Mouse (Mus musculus): ENCODE results near the gene Lgals3. TPM values are rescaled to one million over a fixed set of nuclear protein-coding genes. Genes with fewer than 3 reads are reported as not detected.
A peak's percentile ranks its signal among the peaks of the same experiment; 100 is the strongest.
"Not testable (repeated sequence)": the region's sequence is repeated elsewhere in the genome, so short reads cannot be mapped to it uniquely, and the experiment has no call there.

Lgals3 gene
- 2.2 and 5.4 TPM in 2 replicates for polyA plus RNA-seq (2012; rRNA removed)

GRCm38 (mm10) chr14:47367461-47367860 lies at the start of gene Lgals3:
Lgals3 (plus strand) TSS chr14:47367751.
- peak; percentile 31 to 73 for DNase-seq (ENCODE audit: extremely low spot score in 1 of 2, low spot score in 1 of 2)

GRCm38 (mm10) chr14:47319362-47319761 lies 48.2 kb upstream of the Lgals3 start:
- DNase-seq (ENCODE audit: extremely low spot score in 1 of 2, low spot score in 1 of 2), result no peak

GRCm38 (mm10) chr14:47321581-47321980 lies 46.0 kb upstream of the Lgals3 start:
- not testable (repeated sequence) for DNase-seq (ENCODE audit: extremely low spot score in 1 of 2, low spot score in 1 of 2)

GRCm38 (mm10) chr14:47325965-47326761 lies 41.4 kb upstream of the Lgals3 start:
- DNase-seq (ENCODE audit: extremely low spot score in 1 of 2, low spot score in 1 of 2), result peak in 1 of 2 experiments; percentile 14

- no peak for DNase-seq (ENCODE audit: extremely low spot score in 1 of 2, low spot score in 1 of 2)
Observed at GRCm38 (mm10) chr14:47327347-47327746, 40.2 kb upstream of the Lgals3 start.

GRCm38 (mm10) chr14:47331920-47332319 lies 35.6 kb upstream of the Lgals3 start:
- DNase-seq (ENCODE audit: extremely low spot score in 1 of 2, low spot score in 1 of 2), result no peak

GRCm38 (mm10) chr14:47334819-47335218 lies 32.7 kb upstream of the Lgals3 start:
- DNase-seq (ENCODE audit: extremely low spot score in 1 of 2, low spot score in 1 of 2), result peak in 1 of 2 experiments; percentile 89

- no peak for DNase-seq (ENCODE audit: extremely low spot score in 1 of 2, low spot score in 1 of 2)
Observed at GRCm38 (mm10) chr14:47335300-47335699, 32.3 kb upstream of the Lgals3 start.

GRCm38 (mm10) chr14:47340231-47340925 lies 27.2 kb upstream of the Lgals3 start:
- DNase-seq (ENCODE audit: extremely low spot score in 1 of 2, low spot score in 1 of 2), result no peak

- DNase-seq (ENCODE audit: extremely low spot score in 1 of 2, low spot score in 1 of 2), result no peak
Observed at GRCm38 (mm10) chr14:47341811-47342291, 25.7 kb upstream of the Lgals3 start.

GRCm38 (mm10) chr14:47346715-47347114 lies 20.8 kb upstream of the Lgals3 start:
- DNase-seq (ENCODE audit: extremely low spot score in 1 of 2, low spot score in 1 of 2), result no peak

GRCm38 (mm10) chr14:47350974-47351373 lies 16.6 kb upstream of the Lgals3 start:
- no peak for DNase-seq (ENCODE audit: extremely low spot score in 1 of 2, low spot score in 1 of 2)

GRCm38 (mm10) chr14:47352272-47352671 lies 15.3 kb upstream of the Lgals3 start:
- DNase-seq (ENCODE audit: extremely low spot score in 1 of 2, low spot score in 1 of 2), result no peak

- DNase-seq (ENCODE audit: extremely low spot score in 1 of 2, low spot score in 1 of 2), result no peak
Observed at GRCm38 (mm10) chr14:47353240-47353639, 14.3 kb upstream of the Lgals3 start.

GRCm38 (mm10) chr14:47354111-47354577 lies 13.4 kb upstream of the Lgals3 start:
- DNase-seq (ENCODE audit: extremely low spot score in 1 of 2, low spot score in 1 of 2), result no peak

GRCm38 (mm10) chr14:47354948-47355347 lies 12.6 kb upstream of the Lgals3 start:
- DNase-seq (ENCODE audit: extremely low spot score in 1 of 2, low spot score in 1 of 2), result no peak

GRCm38 (mm10) chr14:47356622-47357021 lies 10.9 kb upstream of the Lgals3 start:
- DNase-seq (ENCODE audit: extremely low spot score in 1 of 2, low spot score in 1 of 2), result no peak

GRCm38 (mm10) chr14:47359610-47360009 lies 7.9 kb upstream of the Lgals3 start:
- no peak for DNase-seq (ENCODE audit: extremely low spot score in 1 of 2, low spot score in 1 of 2)

GRCm38 (mm10) chr14:47361418-47361817 lies 6.1 kb upstream of the Lgals3 start:
- no peak for DNase-seq (ENCODE audit: extremely low spot score in 1 of 2, low spot score in 1 of 2)

- DNase-seq (ENCODE audit: extremely low spot score in 1 of 2, low spot score in 1 of 2), result no peak
Observed at GRCm38 (mm10) chr14:47361899-47362298, 5.7 kb upstream of the Lgals3 start.

- DNase-seq (ENCODE audit: extremely low spot score in 1 of 2, low spot score in 1 of 2), result no peak
Observed at GRCm38 (mm10) chr14:47364742-47365449, 2.7 kb upstream of the Lgals3 start.
